12 mouse cellular contexts compared by ENCODE assay signal in the genomic region with DNA sequence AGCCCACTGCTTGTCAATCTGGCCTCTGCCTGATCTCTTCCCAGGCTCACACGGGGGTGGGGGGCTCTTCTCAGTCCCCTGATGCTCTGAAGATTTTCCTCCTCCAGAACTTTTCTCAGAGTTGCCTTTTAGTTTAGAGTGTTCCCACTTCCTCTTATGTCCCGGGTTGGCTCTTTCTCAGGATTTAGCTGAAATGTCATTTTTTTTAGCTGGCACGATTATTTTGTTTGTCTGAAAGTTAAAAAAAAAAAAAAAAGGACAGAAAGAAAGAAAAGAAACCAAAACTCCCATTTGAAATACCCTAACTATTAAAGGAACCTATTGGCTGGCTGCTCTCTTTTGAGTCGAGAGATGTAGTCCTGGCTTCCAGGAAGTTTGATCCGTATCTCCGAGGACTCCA.
"Had no signal": no experiment of that assay in that cellular context is flagged by ENCODE, and none has a peak within 500 bp of the region (broad histone marks: within the 10 kb centered on the region; RNA-seq: fewer than 3 reads in every experiment).

No protein-coding gene starts in this region.

- H3K27me3 ChIP-seq: limb, embryonic 12.5 days; limb, embryonic 15.5 days; liver, embryonic 13.5 days; midbrain, embryonic 12.5 days had no signal

- H3K4me3 ChIP-seq: limb, embryonic 12.5 days; limb, embryonic 15.5 days; liver, embryonic 13.5 days; midbrain, embryonic 12.5 days had no signal

- H3K9ac ChIP-seq: limb, embryonic 12.5 days; limb, embryonic 15.5 days; liver, embryonic 13.5 days; midbrain, embryonic 12.5 days had no signal

- DNase-seq: kidney, adult 2 months; kidney, postnatal 25 days; left cerebral cortex, postnatal 4 days; liver, embryonic 13.5 days; lung, adult 2 months; thymus, adult 18-20 months; thymus, postnatal 36 days had no signal

- ATAC-seq: intestine, postnatal 0 days had no signal

- H3K4me1 ChIP-seq: limb, embryonic 12.5 days; limb, embryonic 15.5 days; liver, embryonic 13.5 days; midbrain, embryonic 12.5 days had no signal

- H3K4me2 ChIP-seq: limb, embryonic 12.5 days; limb, embryonic 15.5 days; liver, embryonic 13.5 days; midbrain, embryonic 12.5 days had no signal

- H3K36me3 ChIP-seq: limb, embryonic 12.5 days; limb, embryonic 15.5 days; liver, embryonic 13.5 days; midbrain, embryonic 12.5 days had no signal

- H3K9me3 ChIP-seq: limb, embryonic 12.5 days; limb, embryonic 15.5 days; liver, embryonic 13.5 days; midbrain, embryonic 12.5 days had no signal

- H3K27ac ChIP-seq: kidney, postnatal 0 days; limb, embryonic 12.5 days; limb, embryonic 15.5 days; liver, embryonic 13.5 days; midbrain, embryonic 12.5 days had no signal
